Mouse (Mus musculus) neural tube, embryonic 13.5 days (tissue): ENCODE measurements at regions not wholly inside any gene's neighbourhood (a gene's known extent, or its start where the extent isn't known, plus 50 kb on each side); places are given as distances from the start of the nearest gene placed in this dataset.

Experiments used
- ATAC-seq: fragments of 200-750 bp; cut with Nextera tagmentation; 2 replicates; pipeline ENCODE4 v1.8.0; 2017; ENCODE audit warnings: low read depth, mild to moderate bottlenecking, moderate TSS enrichment, moderate library complexity
- H3K27ac ChIP-seq: fragments of 300-500 bp; sonication (generic); replicated peaks from 2 replicates; pipeline ENCODE4 v1.5.1; 2015; ENCODE audit warnings: moderate library complexity, mild to moderate bottlenecking, inconsistent platforms
- H3K27me3 ChIP-seq: fragments of 300-500 bp; sonication (generic); 2 replicates; pipeline ENCODE4 v1.6.1; 2015; ENCODE audit warnings: mild to moderate bottlenecking, inconsistent platforms
- H3K36me3 ChIP-seq: fragments of 300-500 bp; sonication (generic); 2 replicates; pipeline ENCODE4 v1.6.1; 2015; ENCODE audit warnings: mild to moderate bottlenecking, inconsistent platforms
- H3K4me1 ChIP-seq: fragments of 300-500 bp; sonication (generic); replicated peaks from 2 replicates; pipeline ENCODE4 v1.6.1; 2015; ENCODE audit warnings: inconsistent platforms
- H3K4me2 ChIP-seq: fragments of 300-500 bp; sonication (generic); 2 replicates; pipeline ENCODE4 v1.6.1; 2015; ENCODE audit warnings: inconsistent platforms, mild to moderate bottlenecking, moderate library complexity
- H3K4me3 ChIP-seq: fragments of 300-500 bp; sonication (generic); 2 replicates; pipeline ENCODE4 v1.5.1; 2015; ENCODE audit warnings: mild to moderate bottlenecking, inconsistent platforms
- H3K9ac ChIP-seq: fragments of 300-500 bp; sonication (generic); 2 replicates; pipeline ENCODE4 v1.6.1; 2015; ENCODE audit warnings: moderate library complexity, mild to moderate bottlenecking, inconsistent platforms
- H3K9me3 ChIP-seq: fragments of 300-500 bp; sonication (generic); 2 replicates; pipeline ENCODE4 v1.6.1; 2016; ENCODE audit warnings: inconsistent platforms
- WGBS: fragments of 180-500 bp; shearing (Covaris S2); methylation state at CpG from one replicate; pipeline ENCODE4 v1.1.7; 2015; 5-methylcytosine and 5-hydroxymethylcytosine counted together

- Histone ChIP-seq H3K27ac (no peak overlapping the region), H3K9ac (no peak overlapping the region), H3K4me2 (no peak overlapping the region), H3K9me3 (no peaks in the 10 kb centered on the region), H3K4me1 (no peaks in the 10 kb centered on the region), H3K4me3 (no peak overlapping the region), H3K36me3 (no peaks in the 10 kb centered on the region), H3K27me3 (no peaks in the 10 kb centered on the region)
- no peak for ATAC-seq
- WGBS = 62% methylated on average over 2 of the region's 2 CpGs
Measured at GRCm38 (mm10) chr12:9903702-9904231, 333.9 kb downstream of the Osr1 start.

GRCm38 (mm10) chr12:9912333-9912732, 342.4 kb downstream of the Osr1 start:
- Histone ChIP-seq H3K4me2 (no peak overlapping the region), H3K4me3 (no peak overlapping the region), H3K27ac (no peak overlapping the region), H3K4me1 (no peaks in the 10 kb centered on the region), H3K27me3 (no peaks in the 10 kb centered on the region), H3K9me3 (no peaks in the 10 kb centered on the region), H3K9ac (no peak overlapping the region), H3K36me3 (no peaks in the 10 kb centered on the region)
- no peak for ATAC-seq

- H3K4me1 ChIP-seq = no peaks in the 10 kb centered on the region
- no peak for ATAC-seq
- no peaks in the 10 kb centered on the region for H3K9me3 ChIP-seq
- H3K27ac ChIP-seq = no peak overlapping the region
- H3K4me3 ChIP-seq = no peak overlapping the region
- no peak overlapping the region for H3K4me2 ChIP-seq
- H3K9ac ChIP-seq = no peak overlapping the region
- no peaks in the 10 kb centered on the region for H3K27me3 ChIP-seq
- H3K36me3 ChIP-seq = no peaks in the 10 kb centered on the region
- WGBS = 86% methylated on average over 7 of the region's 7 CpGs
Measured at GRCm38 (mm10) chr12:9915726-9916140, 345.8 kb downstream of the Osr1 start.

GRCm38 (mm10) chr12:9918026-9918425, 348.1 kb downstream of the Osr1 start:
- Histone ChIP-seq H3K4me1 (no peaks in the 10 kb centered on the region), H3K9ac (no peak overlapping the region), H3K36me3 (no peaks in the 10 kb centered on the region), H3K27ac (no peak overlapping the region), H3K4me2 (no peak overlapping the region), H3K4me3 (no peak overlapping the region), H3K9me3 (no peaks in the 10 kb centered on the region), H3K27me3 (no peaks in the 10 kb centered on the region)
- 83% methylated on average over 4 of the region's 4 CpGs for WGBS
- no peak for ATAC-seq

- no peaks in the 10 kb centered on the region for H3K4me1 ChIP-seq
- no peak overlapping the region for H3K9ac ChIP-seq
- no peak overlapping the region for H3K4me2 ChIP-seq
- H3K27ac ChIP-seq = no peak overlapping the region
- H3K9me3 ChIP-seq = no peaks in the 10 kb centered on the region
- ATAC-seq = no peak
- no peak overlapping the region for H3K4me3 ChIP-seq
- WGBS = 67% methylated on average over 3 of the region's 3 CpGs
- no peaks in the 10 kb centered on the region for H3K36me3 ChIP-seq
- no peaks in the 10 kb centered on the region for H3K27me3 ChIP-seq
Measured at GRCm38 (mm10) chr12:9919007-9919406, 349.1 kb downstream of the Osr1 start.

- no peaks in the 10 kb centered on the region for H3K27me3 ChIP-seq
- H3K9me3 ChIP-seq = no peaks in the 10 kb centered on the region
- no peak overlapping the region for H3K4me2 ChIP-seq
- no peak overlapping the region for H3K4me3 ChIP-seq
- 64% methylated on average over 4 of the region's 4 CpGs for WGBS
- H3K9ac ChIP-seq = no peak overlapping the region
- H3K4me1 ChIP-seq = no peaks in the 10 kb centered on the region
- no peaks in the 10 kb centered on the region for H3K36me3 ChIP-seq
- H3K27ac ChIP-seq = no peak overlapping the region
- no peak for ATAC-seq
Measured at GRCm38 (mm10) chr12:9919433-9919832, 349.5 kb downstream of the Osr1 start.

GRCm38 (mm10) chr12:9920401-9920800, 350.5 kb downstream of the Osr1 start:
- Histone ChIP-seq H3K4me2 (no peak overlapping the region), H3K27ac (no peak overlapping the region), H3K9ac (no peak overlapping the region), H3K9me3 (no peaks in the 10 kb centered on the region), H3K4me3 (no peak overlapping the region), H3K4me1 (no peaks in the 10 kb centered on the region), H3K27me3 (no peaks in the 10 kb centered on the region), H3K36me3 (no peaks in the 10 kb centered on the region)
- ATAC-seq = no peak
- 82% methylated on average over 2 of the region's 2 CpGs for WGBS

- no peak overlapping the region for H3K4me3 ChIP-seq
- H3K36me3 ChIP-seq = no peaks in the 10 kb centered on the region
- H3K27ac ChIP-seq = no peak overlapping the region
- H3K4me1 ChIP-seq = no peaks in the 10 kb centered on the region
- no peak overlapping the region for H3K9ac ChIP-seq
- WGBS = 90% methylated on average over 2 of the region's 2 CpGs
- H3K4me2 ChIP-seq = no peak overlapping the region
- no peaks in the 10 kb centered on the region for H3K9me3 ChIP-seq
- no peak for ATAC-seq
- no peaks in the 10 kb centered on the region for H3K27me3 ChIP-seq
Measured at GRCm38 (mm10) chr12:9921591-9922198, 351.8 kb downstream of the Osr1 start.

- Histone ChIP-seq H3K27me3 (no peaks in the 10 kb centered on the region), H3K9ac (no peak overlapping the region), H3K4me2 (no peak overlapping the region), H3K36me3 (no peaks in the 10 kb centered on the region), H3K9me3 (no peaks in the 10 kb centered on the region), H3K27ac (no peak overlapping the region), H3K4me1 (no peaks in the 10 kb centered on the region), H3K4me3 (no peak overlapping the region)
- WGBS = 86% methylated on average over 3 of the region's 3 CpGs
- ATAC-seq = no peak
Measured at GRCm38 (mm10) chr12:9924561-9924960, 354.6 kb downstream of the Osr1 start.

GRCm38 (mm10) chr12:9934158-9934557, 364.2 kb downstream of the Osr1 start:
- H3K36me3 ChIP-seq = no peaks in the 10 kb centered on the region
- 80% methylated on average over 3 of the region's 3 CpGs for WGBS
- H3K4me1 ChIP-seq = no peaks in the 10 kb centered on the region
- H3K9me3 ChIP-seq = no peaks in the 10 kb centered on the region
- H3K4me3 ChIP-seq = no peak overlapping the region
- H3K27ac ChIP-seq = no peak overlapping the region
- H3K4me2 ChIP-seq = no peak overlapping the region
- no peaks in the 10 kb centered on the region for H3K27me3 ChIP-seq
- H3K9ac ChIP-seq = no peak overlapping the region
- ATAC-seq = no peak

GRCm38 (mm10) chr12:9941357-9941756, 371.4 kb downstream of the Osr1 start:
- Histone ChIP-seq H3K9me3 (no peaks in the 10 kb centered on the region), H3K27me3 (no peaks in the 10 kb centered on the region), H3K4me1 (no peaks in the 10 kb centered on the region), H3K36me3 (no peaks in the 10 kb centered on the region), H3K4me3 (no peak overlapping the region), H3K27ac (no peak overlapping the region), H3K4me2 (no peak overlapping the region), H3K9ac (no peak overlapping the region)
- ATAC-seq = no peak
- 86% methylated on average over 1 of the region's 1 CpGs for WGBS

- H3K9ac ChIP-seq = no peak overlapping the region
- no peaks in the 10 kb centered on the region for H3K36me3 ChIP-seq
- ATAC-seq = no peak
- no peaks in the 10 kb centered on the region for H3K4me1 ChIP-seq
- WGBS = 93% methylated on average over 3 of the region's 3 CpGs
- H3K27ac ChIP-seq = no peak overlapping the region
- H3K4me2 ChIP-seq = no peak overlapping the region
- H3K27me3 ChIP-seq = no peaks in the 10 kb centered on the region
- H3K4me3 ChIP-seq = no peak overlapping the region
- no peaks in the 10 kb centered on the region for H3K9me3 ChIP-seq
Measured at GRCm38 (mm10) chr12:9941823-9942222, 371.9 kb downstream of the Osr1 start.

- ATAC-seq = no peak
- H3K27me3 ChIP-seq = no peaks in the 10 kb centered on the region
- no peaks in the 10 kb centered on the region for H3K9me3 ChIP-seq
- H3K36me3 ChIP-seq = no peaks in the 10 kb centered on the region
- 79% methylated on average over 4 of the region's 4 CpGs for WGBS
- H3K27ac ChIP-seq = no peak overlapping the region
- H3K9ac ChIP-seq = no peak overlapping the region
- H3K4me2 ChIP-seq = no peak overlapping the region
- H3K4me1 ChIP-seq = no peaks in the 10 kb centered on the region
- H3K4me3 ChIP-seq = no peak overlapping the region
Measured at GRCm38 (mm10) chr12:9948784-9949183, 378.9 kb downstream of the Osr1 start.
